Mouse (Mus musculus) midbrain, embryonic 12.5 days (tissue): ENCODE data around the gene Dazl. TPM values are rescaled to one million over a fixed set of nuclear protein-coding genes. Genes with fewer than 3 reads are reported as not detected.
A peak's percentile ranks its signal among the peaks of the same experiment; 100 is the strongest.
"Not testable (repeated sequence)": the region's sequence is repeated elsewhere in the genome, so short reads cannot be mapped to it uniquely, and the experiment has no call there.

ENCODE experiments used
- ATAC-seq: fragments of 200-750 bp; cut with Nextera tagmentation; 2 replicates; pipeline ENCODE4 v1.8.0; 2017; ENCODE audit warnings: low read depth, moderate TSS enrichment, moderate library complexity; ENCODE audit not compliant: low FRiP score
- H3K27ac ChIP-seq: fragments of 300-500 bp; sonication (generic); replicated peaks from 2 replicates; pipeline ENCODE4 v1.5.1; 2016; ENCODE audit warnings: mild to moderate bottlenecking
- H3K27me3 ChIP-seq: fragments of 300-500 bp; sonication (generic); 2 replicates; pipeline ENCODE4 v1.6.1; 2016; ENCODE audit warnings: mild to moderate bottlenecking
- H3K36me3 ChIP-seq: fragments of 300-500 bp; sonication (generic); 2 replicates; pipeline ENCODE4 v1.6.1; 2016
- H3K4me1 ChIP-seq: fragments of 300-500 bp; sonication (generic); 2 replicates; pipeline ENCODE4 v1.6.1; 2016
- H3K4me2 ChIP-seq: fragments of 300-500 bp; sonication (generic); replicated peaks from 2 replicates; pipeline ENCODE4 v1.6.1; 2016; ENCODE audit warnings: mild to moderate bottlenecking, moderate library complexity
- H3K4me3 ChIP-seq: fragments of 300-500 bp; sonication (generic); 2 replicates; pipeline ENCODE4 v1.5.1; 2016; ENCODE audit warnings: mild to moderate bottlenecking
- H3K9ac ChIP-seq: fragments of 300-500 bp; sonication (generic); replicated peaks from 2 replicates; pipeline ENCODE4 v1.6.1; 2016; ENCODE audit warnings: mild to moderate bottlenecking, moderate library complexity
- H3K9me3 ChIP-seq: fragments of 300-500 bp; sonication (generic); 2 replicates; pipeline ENCODE4 v1.6.1; 2016; ENCODE audit warnings: mild to moderate bottlenecking
- WGBS: fragments of 180-500 bp; shearing (Covaris S2); methylation state at CpG from one replicate; pipeline ENCODE4 v1.1.7; 2016; 5-methylcytosine and 5-hydroxymethylcytosine counted together
- polyA plus RNA-seq: library from polyadenylated mRNA; unstranded; fragments of >200 nt; fragmentation: Nextera tagmentation; extraction: Ambion mirVana; gene quantifications from 2 replicates; pipeline ENCODE4 v1.2.1, GENCODE M21; 2016

The Dazl gene
- polyA plus RNA-seq, 1 experiment from 2014 or later, result 0.09 TPM

DNA sequence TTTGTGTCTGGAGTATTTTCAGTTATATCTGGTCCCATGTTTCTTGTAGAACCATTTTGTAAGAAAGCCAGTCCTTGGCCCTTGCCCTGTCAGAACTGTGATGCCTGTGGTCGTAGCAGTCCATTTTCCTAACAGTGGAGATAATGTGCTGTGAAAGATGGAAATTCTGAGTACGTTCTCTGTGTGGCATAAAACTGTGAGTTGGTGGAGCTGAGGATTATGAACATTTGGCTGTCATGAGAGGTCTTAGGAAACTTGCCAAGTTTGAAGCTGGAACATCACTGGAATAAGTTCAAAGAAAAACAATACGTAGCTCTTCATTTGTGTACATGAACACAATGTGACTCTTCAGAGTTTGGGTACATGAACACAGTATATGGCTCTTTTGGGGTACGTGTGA is 31.8 kb downstream of the Dazl start:
- H3K27ac ChIP-seq, H3K36me3 ChIP-seq, H3K4me2 ChIP-seq, ATAC-seq, H3K9ac ChIP-seq, H3K4me3 ChIP-seq, H3K27me3 ChIP-seq, H3K4me1 ChIP-seq, H3K9me3 ChIP-seq: not testable (repeated sequence)
- WGBS, result 91% methylated on average over 4 of the region's 4 CpGs

- no peaks in the 10 kb centered on the region for H3K36me3 ChIP-seq
- 88% methylated on average over 6 of the region's 6 CpGs for WGBS
- no peak overlapping the region for H3K4me2 ChIP-seq
- no peak overlapping the region for H3K9ac ChIP-seq
- no peak overlapping the region for H3K4me3 ChIP-seq
- no peak for ATAC-seq
- H3K27me3 ChIP-seq, result no peaks in the 10 kb centered on the region
- H3K4me1 ChIP-seq, result no peaks in the 10 kb centered on the region
- H3K27ac ChIP-seq, result no peak overlapping the region
- peaks cover 3% of the 10 kb centered on the region; the same call in 1 of the 2 replicates for H3K9me3 ChIP-seq
These were observed 32.6 kb downstream of the Dazl start for GRCm38 (mm10) chr17:50260856-50261255.

DNA sequence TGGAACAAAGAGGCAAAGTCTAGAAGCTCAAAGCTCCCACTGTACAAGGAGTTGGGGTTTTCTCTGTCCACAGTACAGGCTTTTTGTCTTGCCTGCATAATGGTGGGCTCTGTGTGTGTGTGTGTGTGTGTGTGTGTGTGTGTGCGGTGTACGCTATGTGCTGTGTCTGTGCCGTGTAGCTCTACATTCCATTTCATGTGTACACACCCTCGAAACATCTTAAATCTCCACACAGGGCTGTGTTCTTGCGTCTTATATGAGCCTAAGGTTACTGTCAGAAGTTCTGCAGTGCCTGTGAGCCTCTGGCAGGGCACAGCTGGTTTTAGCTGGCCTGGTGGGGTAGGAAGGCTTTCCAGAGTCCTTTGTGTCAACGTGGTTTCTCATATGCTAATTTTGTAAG is 46.8 kb downstream of the Dazl start:
- H3K9me3 ChIP-seq, result no peaks in the 10 kb centered on the region
- no peaks in the 10 kb centered on the region for H3K36me3 ChIP-seq
- no peak for ATAC-seq
- H3K4me2 ChIP-seq, result no peak overlapping the region
- H3K27me3 ChIP-seq, result no peaks in the 10 kb centered on the region
- H3K27ac ChIP-seq, result no peak overlapping the region
- no peaks in the 10 kb centered on the region for H3K4me1 ChIP-seq
- no peak overlapping the region for H3K9ac ChIP-seq
- 77% methylated on average over 6 of the region's 6 CpGs for WGBS
- no peak overlapping the region for H3K4me3 ChIP-seq

DNA sequence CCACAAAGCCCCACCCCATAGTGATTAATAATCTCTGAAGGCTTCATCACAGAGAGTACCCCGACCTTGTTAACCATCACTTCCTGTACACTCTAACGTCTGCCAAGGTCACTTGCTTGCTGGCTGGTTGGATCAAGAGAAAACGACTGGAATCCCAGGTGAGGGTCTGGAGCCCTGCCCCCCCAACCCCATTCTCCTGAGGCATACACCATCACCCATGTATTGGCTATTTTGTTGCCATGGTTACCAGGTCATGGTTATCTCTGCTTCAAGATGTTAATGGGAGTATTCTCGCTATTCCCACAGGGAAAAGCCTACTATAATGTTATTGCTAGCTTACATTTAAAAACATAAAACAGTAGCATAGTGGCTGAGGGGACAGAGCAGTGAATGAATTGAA is 48.8 kb downstream of the Dazl start:
- Histone ChIP-seq H3K4me1 (no peaks in the 10 kb centered on the region), H3K4me3 (no peak overlapping the region), H3K4me2 (no peak overlapping the region), H3K9ac (no peak overlapping the region), H3K27ac (no peak overlapping the region), H3K9me3 (no peaks in the 10 kb centered on the region), H3K36me3 (no peaks in the 10 kb centered on the region), H3K27me3 (no peaks in the 10 kb centered on the region)
- ATAC-seq, result no peak
- 69% methylated on average over 4 of the region's 4 CpGs for WGBS

- no peak overlapping the region for H3K9ac ChIP-seq
- no peak for ATAC-seq
- peaks cover 7% of the 10 kb centered on the region for H3K27me3 ChIP-seq
- no peak overlapping the region for H3K27ac ChIP-seq
- no peak overlapping the region for H3K4me3 ChIP-seq
- H3K36me3 ChIP-seq, result no peaks in the 10 kb centered on the region
- H3K4me2 ChIP-seq, result no peak overlapping the region
- no peaks in the 10 kb centered on the region for H3K9me3 ChIP-seq
- H3K4me1 ChIP-seq, result no peaks in the 10 kb centered on the region
- 88% methylated on average over 11 of the region's 11 CpGs for WGBS
These were observed 50.1 kb downstream of the Dazl start for GRCm38 (mm10) chr17:50243326-50243725.

DNA sequence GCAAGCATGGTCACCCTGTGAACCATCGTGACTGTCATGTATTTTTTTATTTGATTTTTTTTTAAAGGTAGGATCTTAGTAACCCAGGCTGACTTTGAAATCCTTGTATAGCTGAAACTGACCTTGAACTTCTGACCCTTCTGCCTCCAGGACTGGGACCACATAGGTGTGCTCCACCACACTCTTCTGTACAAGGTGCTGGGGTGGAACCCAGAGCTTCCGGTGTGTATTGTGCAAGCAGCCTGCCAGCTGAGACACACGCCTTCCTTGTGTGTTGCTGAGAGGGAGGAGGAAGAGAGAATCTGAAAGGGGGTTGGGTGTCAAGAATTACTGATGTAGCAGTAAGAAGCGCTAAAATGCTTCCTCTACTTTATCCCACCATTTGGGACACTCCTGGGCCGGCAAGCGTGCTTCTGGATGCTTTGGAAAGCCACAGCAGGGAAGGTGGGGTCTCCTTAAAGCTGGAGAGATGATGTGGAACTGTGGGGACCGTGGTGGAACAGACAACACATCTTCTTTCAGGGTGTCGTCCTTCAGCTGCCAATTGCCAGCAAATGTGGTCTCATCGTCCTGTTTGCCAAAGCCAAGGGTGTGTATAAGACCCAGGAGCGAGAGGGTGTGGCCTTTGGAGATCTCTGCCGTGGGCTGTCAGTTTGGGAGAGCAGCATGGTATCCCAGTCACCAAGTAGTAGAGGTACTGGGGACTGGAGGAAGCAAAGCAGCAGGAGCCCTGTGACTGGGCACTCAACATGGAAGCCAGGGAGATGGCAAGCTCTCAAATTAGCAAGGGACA is 55.4 kb downstream of the Dazl start:
- H3K9me3 ChIP-seq, result no peaks in the 10 kb centered on the region
- ATAC-seq, result peak; percentile 3; the same call in 1 of the 2 replicates
- WGBS, result 60% methylated on average over 11 of the region's 11 CpGs
- no peak overlapping the region for H3K27ac ChIP-seq
- H3K4me1 ChIP-seq, result peaks cover 14% of the 10 kb centered on the region
- no peak overlapping the region for H3K4me3 ChIP-seq
- no peaks in the 10 kb centered on the region for H3K36me3 ChIP-seq
- H3K9ac ChIP-seq, result no peak overlapping the region
- no peak overlapping the region for H3K4me2 ChIP-seq
- peaks cover 20% of the 10 kb centered on the region for H3K27me3 ChIP-seq

- 6% methylated on average over 8 of the region's 8 CpGs for WGBS
These were observed 56.1 kb downstream of the Dazl start for GRCm38 (mm10) chr17:50237436-50237709.

GRCm38 (mm10) chr17:50236702-50237435 is 56.6 kb downstream of the Dazl start:
- 16% methylated on average over 9 of the region's 9 CpGs for WGBS
- no peaks in the 10 kb centered on the region for H3K36me3 ChIP-seq
- peak overlapping the region; percentile 32; the same call in 1 of the 2 replicates for H3K9ac ChIP-seq
- peak overlapping the region; percentile 30 for H3K4me2 ChIP-seq
- no peaks in the 10 kb centered on the region for H3K9me3 ChIP-seq
- peak overlapping the region; percentile 85 for H3K27ac ChIP-seq
- peaks cover 14% of the 10 kb centered on the region for H3K4me1 ChIP-seq
- H3K4me3 ChIP-seq, result no peak overlapping the region
- peak; percentile 86 for ATAC-seq
- H3K27me3 ChIP-seq, result peaks cover 20% of the 10 kb centered on the region

More at GRCm38 (mm10) chr17:50237436-50237709, 56.1 kb downstream of the Dazl start:
- Histone ChIP-seq H3K27ac (peak overlapping the region; percentile 85), H3K27me3 (peaks cover 20% of the 10 kb centered on the region), H3K9me3 (no peaks in the 10 kb centered on the region), H3K4me3 (no peak overlapping the region), H3K4me1 (peaks cover 14% of the 10 kb centered on the region), H3K36me3 (no peaks in the 10 kb centered on the region), H3K4me2 (peak overlapping the region; percentile 30), H3K9ac (no peak overlapping the region)
- peak; percentile 89 for ATAC-seq

DNA sequence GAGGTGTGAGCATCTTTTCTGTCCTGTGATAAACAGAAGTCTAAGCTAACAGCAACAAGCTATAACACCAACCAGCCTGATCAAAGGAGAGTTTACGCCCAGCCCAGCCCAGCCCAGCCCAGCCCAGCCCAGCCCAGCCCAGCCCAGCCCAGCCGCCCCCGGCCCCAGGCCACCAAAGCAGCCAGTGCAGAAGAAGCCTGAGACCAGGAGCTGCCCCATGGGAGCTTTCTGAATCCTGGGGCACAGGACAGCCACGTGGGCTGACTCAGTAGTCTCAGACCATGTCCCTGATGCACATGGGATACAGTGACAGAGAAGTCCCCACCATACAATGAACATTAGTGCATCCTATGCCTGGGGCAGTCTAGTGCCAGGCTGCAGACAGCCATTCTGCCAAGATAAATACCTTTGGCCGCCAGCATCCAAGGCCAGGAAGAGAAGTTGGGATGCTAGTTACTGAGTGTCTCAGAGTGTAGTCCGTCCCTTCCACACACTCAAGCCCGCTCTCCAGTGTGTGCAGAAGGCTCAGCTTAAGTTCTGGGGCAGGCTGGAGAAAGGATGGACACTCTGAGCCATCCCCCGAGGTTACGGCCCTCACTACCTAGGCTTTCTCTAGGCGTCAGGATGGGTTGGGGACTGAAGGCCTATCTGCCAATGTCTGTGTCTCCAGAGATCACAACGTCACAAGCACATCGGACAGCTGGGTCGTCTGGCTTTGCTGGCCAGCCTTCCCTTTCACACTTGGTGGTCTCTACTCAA is 57.3 kb downstream of the Dazl start:
- Histone ChIP-seq H3K36me3 (no peaks in the 10 kb centered on the region), H3K9me3 (no peaks in the 10 kb centered on the region), H3K27me3 (peaks cover 20% of the 10 kb centered on the region), H3K4me1 (peaks cover 14% of the 10 kb centered on the region), H3K4me3 (no peak overlapping the region), H3K9ac (no peak overlapping the region; the same call in 1 of the 2 replicates), H3K4me2 (no peak overlapping the region), H3K27ac (peak overlapping the region; percentile 85)
- 45% methylated on average over 13 of the region's 13 CpGs for WGBS
- peak; percentile 38 for ATAC-seq

DNA sequence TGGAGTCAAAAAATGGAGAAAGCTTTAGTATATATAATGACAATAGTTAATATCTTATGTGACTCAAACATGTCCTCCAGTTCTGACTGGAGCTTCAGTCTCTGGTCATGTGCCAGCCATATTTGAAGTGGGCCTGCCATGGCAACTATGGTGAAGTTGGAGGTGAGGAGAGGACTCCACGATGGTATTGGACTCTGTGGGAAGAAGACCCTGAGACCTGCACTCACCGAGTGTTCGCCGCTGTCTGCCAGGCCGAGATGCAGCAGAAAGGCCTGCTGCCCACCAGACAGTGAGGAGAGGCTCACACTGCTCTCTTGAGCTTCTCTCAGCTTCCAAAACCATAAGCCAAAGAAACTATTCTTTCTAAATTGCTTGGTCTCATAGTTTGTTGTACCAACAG is 59.5 kb downstream of the Dazl start:
- WGBS, result 90% methylated on average over 5 of the region's 5 CpGs
- Histone ChIP-seq H3K4me3 (no peak overlapping the region), H3K9me3 (no peaks in the 10 kb centered on the region), H3K36me3 (no peaks in the 10 kb centered on the region), H3K9ac (no peak overlapping the region), H3K4me2 (no peak overlapping the region), H3K4me1 (peaks cover 14% of the 10 kb centered on the region), H3K27ac (no peak overlapping the region), H3K27me3 (peaks cover 19% of the 10 kb centered on the region)
- no peak for ATAC-seq

DNA sequence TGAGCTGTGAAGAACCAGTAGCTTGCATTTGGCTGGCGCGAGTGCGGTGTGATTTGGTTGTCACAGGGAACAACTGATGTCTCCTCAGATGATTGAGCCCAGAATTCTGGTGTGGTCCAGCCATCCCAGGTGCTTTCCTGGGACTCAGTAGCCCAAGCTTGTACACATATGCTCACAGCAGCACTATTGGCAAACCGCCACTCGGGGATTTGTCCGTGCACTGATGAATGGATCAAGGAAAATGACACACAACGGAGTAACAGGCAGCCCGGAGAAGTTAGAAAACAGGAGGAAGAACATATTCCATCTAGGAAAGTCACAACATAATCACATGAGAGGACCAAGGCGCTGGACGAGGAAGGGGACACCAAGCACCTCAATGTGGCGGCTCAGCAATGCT is 60.6 kb downstream of the Dazl start:
- Histone ChIP-seq H3K27me3 (peaks cover 8% of the 10 kb centered on the region), H3K9ac (no peak overlapping the region), H3K4me1 (peaks cover 14% of the 10 kb centered on the region), H3K4me3 (no peak overlapping the region), H3K4me2 (no peak overlapping the region), H3K27ac (no peak overlapping the region), H3K9me3 (no peaks in the 10 kb centered on the region), H3K36me3 (no peaks in the 10 kb centered on the region)
- whole genome bisulfite sequencing, result 92% methylated on average over 11 of the region's 11 CpGs
- ATAC-seq, result no peak

GRCm38 (mm10) chr17:50231206-50231605 is 62.2 kb downstream of the Dazl start:
- Histone ChIP-seq H3K27me3 (peaks cover 4% of the 10 kb centered on the region), H3K9me3 (no peaks in the 10 kb centered on the region), H3K36me3 (no peaks in the 10 kb centered on the region), H3K4me2 (no peak overlapping the region), H3K4me1 (peaks cover 4% of the 10 kb centered on the region), H3K9ac (no peak overlapping the region), H3K4me3 (no peak overlapping the region), H3K27ac (no peak overlapping the region)
- ATAC-seq, result no peak
- 89% methylated on average over 8 of the region's 8 CpGs for WGBS
